Mouse (Mus musculus) liver, adult 2 months (tissue): ENCODE results near the gene Mab21l1.

ENCODE experiments used
- CTCF ChIP-seq: fragments of 200-500 bp; IDR thresholded peaks from 2 replicates; pipeline ENCODE4 v1.5.1; 2011; ENCODE audit warnings: low read depth, low read length, control low read depth
- POLR2A ChIP-seq: fragments of 200-500 bp; IDR thresholded peaks from 2 replicates; pipeline ENCODE4 v1.6.1; 2011; ENCODE audit warnings: low read length, control low read depth; ENCODE audit not compliant: insufficient read depth; ENCODE audit errors: extremely low read depth

DNA sequence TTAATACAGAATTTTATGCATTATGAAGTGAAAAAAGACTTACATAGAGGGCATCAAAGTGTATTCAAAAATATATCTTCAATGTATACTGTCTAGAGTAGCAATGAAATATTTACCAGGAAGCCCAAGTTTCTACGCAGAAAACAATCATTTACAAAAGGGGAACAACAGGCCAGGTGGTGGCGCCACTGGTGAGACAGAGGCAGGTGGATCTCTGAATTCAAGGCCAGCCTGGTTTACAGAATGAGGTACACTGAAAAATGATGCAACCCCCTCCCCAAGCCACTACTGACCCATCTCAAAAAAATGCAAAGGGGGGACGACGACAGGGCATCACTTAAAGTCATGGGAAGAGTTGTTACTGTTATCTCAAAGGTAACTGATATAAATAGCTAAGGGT, 29.8 kb upstream of the Mab21l1 start:
- TF ChIP-seq CTCF (no peak), POLR2A (no peak)
